Mouse (Mus musculus) cerebellum, postnatal 25 days (tissue): ENCODE results near the gene Asb10.
A peak's percentile ranks its signal among the peaks of the same experiment; 100 is the strongest.
"Not testable (repeated sequence)": the region's sequence is repeated elsewhere in the genome, so short reads cannot be mapped to it uniquely, and the experiment has no call there.

Experiments used
- DNase-seq, 2 experiments: peaks; one replicate each; pipeline ENCODE4 v3.0.0; 2021; ENCODE audit warnings: mixed read lengths in 2 of 2

Gene Asb10

GRCm38 (mm10) chr5:24540387-24541143, at the start of gene Asb10:
Asb10 (minus strand) TSS chr5:24540978.
- DNase-seq: peak in 1 of 2 experiments; percentile 25

GRCm38 (mm10) chr5:24589511-24590500, 49.0 kb upstream of the Asb10 start:
- DNase-seq: no peak

DNA sequence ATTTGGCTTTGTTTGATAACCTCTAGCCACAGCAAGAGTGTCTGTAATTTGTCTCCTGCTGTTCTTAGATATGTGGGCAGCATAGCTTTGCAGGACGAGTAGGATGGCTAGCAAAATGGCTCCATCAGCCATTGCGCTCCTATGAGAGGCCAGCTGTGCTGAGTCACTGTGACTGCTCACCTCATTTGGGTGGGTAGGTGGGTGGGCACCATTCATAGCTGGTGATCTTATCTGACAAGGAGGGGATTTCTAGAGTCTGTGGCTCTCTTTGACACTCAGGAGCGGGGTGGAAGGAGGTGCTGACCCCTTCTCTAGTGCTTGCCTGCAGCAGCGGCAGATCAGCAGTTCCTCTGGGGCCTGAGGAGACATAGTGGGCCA, 46.4 kb upstream of the Asb10 start:
- DNase-seq: peak; percentile 14 to 15

- peak; percentile 80 to 89 for DNase-seq
Measured at GRCm38 (mm10) chr5:24586547-24587199, 45.9 kb upstream of the Asb10 start, which contains the start of gene Chpf2. Chpf2 (plus strand) TSS chr5:24586741.

GRCm38 (mm10) chr5:24586106-24586505, 45.3 kb upstream of the Asb10 start:
- DNase-seq: peak in 1 of 2 experiments; percentile 14

DNA sequence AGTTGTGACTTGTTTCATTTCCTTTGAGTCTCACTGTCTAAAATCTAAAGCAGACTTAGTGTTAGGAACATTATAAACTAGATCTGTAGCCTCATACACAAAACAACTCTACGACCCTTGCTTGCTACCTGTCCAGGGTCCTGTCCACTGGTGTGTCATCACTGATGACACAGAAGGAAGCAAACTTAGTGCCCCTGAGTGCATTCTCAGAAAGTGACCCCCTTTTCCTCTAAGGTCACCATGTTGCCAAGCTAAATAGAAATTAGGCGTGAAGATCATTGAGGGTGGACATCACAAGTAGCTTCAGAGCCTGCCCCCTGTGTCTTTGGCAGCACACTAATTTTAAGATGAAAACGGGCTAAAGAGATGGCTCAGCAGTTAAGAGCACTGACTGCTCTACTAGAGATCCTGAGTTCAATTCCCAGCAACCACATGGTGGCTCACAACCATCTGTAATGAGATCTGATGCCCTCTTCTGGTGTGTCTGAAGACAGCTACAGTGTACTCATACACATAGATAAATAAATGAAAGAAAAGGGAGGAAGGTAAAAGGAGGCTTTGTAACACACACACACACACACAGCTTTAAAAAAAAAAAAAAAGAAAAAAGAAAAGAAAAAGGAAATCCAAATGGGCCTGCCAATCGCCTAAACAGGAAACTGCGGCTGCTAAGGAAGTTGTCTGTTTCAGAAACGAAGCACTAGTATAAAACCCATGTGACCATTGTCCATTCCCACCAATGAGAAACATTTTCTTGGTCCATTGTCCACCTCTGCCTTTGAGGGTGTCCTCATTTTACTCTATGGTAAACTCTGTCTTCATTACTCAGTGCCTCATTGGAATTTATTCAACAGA, 37.6 kb upstream of the Asb10 start:
- DNase-seq: no peak

GRCm38 (mm10) chr5:24577183-24577929, 36.6 kb upstream of the Asb10 start, which contains the start of gene Abcf2:
Abcf2 (minus strand) TSS chr5:24577467.
- DNase-seq: peak; percentile 100

DNA sequence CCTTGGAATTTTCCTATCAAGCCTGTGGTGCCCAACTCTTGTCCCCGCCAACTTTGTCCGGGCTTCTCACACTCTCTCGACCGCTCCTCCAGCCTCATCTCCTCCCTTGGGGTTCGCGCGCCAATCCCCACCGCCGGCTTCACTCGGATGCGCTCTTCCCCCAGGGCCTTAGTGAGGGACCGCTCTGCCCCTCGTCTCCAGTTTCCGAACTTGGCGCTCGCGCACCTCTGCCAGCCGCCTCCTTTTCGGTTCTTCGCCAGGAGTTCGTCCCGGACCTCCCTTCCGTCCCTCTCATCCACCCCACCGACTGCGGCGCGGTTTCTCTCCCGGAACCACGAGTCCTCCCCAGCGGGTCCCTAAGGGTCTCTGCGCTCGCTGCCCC, 36.0 kb upstream of the Asb10 start:
- no peak for DNase-seq

GRCm38 (mm10) chr5:24575948-24576347, 35.2 kb upstream of the Asb10 start:
- DNase-seq: no peak

GRCm38 (mm10) chr5:24556709-24557108, 15.9 kb upstream of the Asb10 start, which contains the start of gene 4931409K22Rik:
4931409K22Rik (minus strand) TSS chr5:24556809.
- DNase-seq: no peak

DNA sequence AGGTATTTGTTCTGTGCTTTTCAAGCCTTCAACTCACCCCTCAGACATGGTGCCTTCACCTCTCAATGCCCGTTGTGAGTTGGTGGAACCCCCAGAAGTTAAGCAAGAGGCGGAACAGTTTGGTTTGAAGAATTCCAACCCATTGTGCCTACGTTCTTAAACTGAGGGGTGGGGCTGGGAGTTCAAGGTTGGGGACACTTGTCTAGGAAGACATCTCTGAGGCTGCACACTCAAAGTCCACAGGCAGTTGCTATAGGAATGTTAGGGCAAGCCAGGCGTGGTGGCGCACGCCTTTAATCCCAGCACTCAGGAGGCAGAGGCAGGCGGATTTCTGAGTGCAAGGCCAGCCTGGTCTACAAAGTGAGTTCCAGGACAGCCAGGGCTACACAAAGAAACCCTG, 14.6 kb upstream of the Asb10 start:
- not testable (repeated sequence) for DNase-seq

GRCm38 (mm10) chr5:24553621-24554244, 13.0 kb upstream of the Asb10 start:
- DNase-seq: no peak

GRCm38 (mm10) chr5:24551317-24551688, 10.5 kb upstream of the Asb10 start:
- no peak for DNase-seq

GRCm38 (mm10) chr5:24550598-24551316, 10.0 kb upstream of the Asb10 start:
- peak in 1 of 2 experiments; percentile 48 for DNase-seq

- no peak for DNase-seq
Measured at GRCm38 (mm10) chr5:24542643-24543042, 1.9 kb upstream of the Asb10 start.

DNA sequence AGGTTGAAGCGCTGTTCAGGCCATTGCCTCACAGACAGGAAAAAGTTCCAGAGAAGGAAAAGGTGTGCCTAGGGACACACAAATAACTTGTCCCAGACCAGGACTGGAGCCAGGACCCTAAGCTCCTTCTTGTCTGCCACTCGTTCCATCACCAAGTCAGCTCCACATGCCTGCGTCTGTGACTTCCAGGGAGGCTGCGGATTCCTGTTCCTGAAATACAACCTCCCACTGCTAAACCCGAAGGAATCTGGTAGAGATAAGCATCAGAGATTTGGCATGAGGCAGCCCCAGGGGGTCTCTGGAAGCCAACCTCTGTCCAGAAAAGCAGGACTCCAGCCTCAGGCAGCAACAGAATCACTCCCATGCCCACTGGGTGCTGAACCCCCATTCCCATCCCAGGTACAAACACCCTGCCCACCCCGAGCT, 379 bp upstream of the Asb10 start:
- DNase-seq: no peak

DNA sequence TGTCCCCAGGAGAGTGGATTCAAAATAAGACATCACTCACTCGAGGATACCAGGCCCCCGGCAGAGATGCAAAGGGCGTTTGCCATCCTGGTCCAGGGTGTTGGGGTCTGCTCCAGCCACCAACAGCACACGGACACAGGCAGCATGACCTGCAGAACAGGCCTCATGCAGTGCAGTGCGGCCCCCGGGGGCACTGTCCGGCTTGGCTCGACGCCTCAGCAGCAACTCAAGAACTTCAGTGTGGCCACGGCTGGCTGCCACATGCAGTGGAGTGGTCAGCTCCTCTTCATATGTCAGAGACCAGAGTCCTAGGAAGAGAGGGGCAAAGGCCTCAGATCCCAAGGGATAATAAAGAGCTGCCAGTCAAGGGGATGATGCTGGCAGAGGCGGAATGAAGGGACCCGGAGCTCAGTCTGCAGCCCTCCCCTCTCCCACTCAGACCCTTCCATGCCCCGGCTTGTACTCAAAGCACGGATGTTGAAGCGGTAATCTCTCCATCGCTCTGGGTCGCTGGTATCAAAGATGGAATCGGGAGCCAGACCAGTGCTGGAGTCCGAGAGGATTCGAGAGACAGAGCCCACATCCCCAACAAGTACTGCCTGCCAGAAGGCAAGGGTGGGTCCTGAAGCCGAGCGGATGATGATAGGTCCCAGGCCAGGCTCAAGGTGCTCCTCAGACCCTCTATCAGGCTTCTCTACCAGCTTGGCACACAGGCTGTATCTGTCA, 1.0 kb downstream of the Asb10 start:
- DNase-seq: no peak

GRCm38 (mm10) chr5:24537618-24538017, 3.2 kb downstream of the Asb10 start:
- DNase-seq: no peak

DNA sequence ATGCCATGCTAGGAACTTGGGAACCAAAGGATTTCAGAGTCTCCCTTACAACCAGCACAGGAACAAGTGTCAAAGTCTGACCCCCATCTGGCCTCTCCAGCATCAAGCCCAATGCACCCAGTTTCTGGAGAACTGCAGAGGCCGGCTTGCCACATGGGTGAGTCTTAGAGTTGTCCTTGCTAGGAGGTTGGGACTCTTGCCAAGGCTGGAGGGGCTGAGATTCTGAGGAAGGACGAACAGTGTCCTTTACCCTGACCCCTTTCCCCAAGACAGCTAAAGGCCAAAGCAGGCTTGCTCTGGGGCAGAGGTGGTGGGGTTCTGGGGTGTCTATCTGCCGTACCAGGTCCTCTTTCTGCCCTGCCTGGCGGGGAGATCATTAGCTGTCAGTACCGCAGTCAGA, 4.3 kb downstream of the Asb10 start:
- no peak for DNase-seq
